Comparison of ENCODE assay signal across 21 mouse cellular contexts in the genomic region with DNA sequence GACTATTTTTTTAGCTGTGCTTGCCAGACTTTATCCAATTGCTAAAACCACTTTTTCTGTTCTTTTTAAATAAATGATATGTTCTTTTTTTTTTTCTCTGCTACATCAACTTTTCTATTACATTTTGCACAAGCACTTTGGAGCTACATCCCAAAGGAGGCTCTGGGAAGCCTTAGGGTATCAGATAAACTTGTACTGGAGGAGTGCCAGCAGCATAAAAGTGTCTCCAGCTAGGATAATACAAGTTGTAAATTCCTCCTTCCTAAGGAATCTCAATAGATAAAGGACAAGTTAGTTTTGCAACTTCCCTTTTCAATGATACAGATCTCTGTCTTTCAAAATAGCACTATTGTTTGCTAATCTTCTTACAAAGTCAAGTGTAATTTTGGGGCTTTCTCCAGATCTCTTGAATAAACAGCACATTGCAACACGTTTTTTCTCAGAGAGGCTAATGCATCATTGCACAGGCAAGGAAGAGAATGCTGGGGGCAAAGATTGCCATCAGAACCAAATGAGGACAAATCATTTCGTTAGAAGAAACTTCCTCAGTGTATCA. TPM values are rescaled to one million over a fixed set of nuclear protein-coding genes. Genes with fewer than 3 reads are reported as not detected.
DNase-seq lines count a peak whose midpoint lies in the region; ATAC-seq and TF ChIP-seq lines count a peak whose summit lies in the region.
"Had no signal": no experiment of that assay in that cellular context is flagged by ENCODE, and none has a peak within 500 bp of the region (broad histone marks: within the 10 kb centered on the region; RNA-seq: fewer than 3 reads in every experiment).

No protein-coding gene starts in this region.

- no peak overlapping the region for H3K4me3 ChIP-seq in lung, postnatal 0 days (ENCODE audit: low read depth, low read length)
- H3K4me3 ChIP-seq: gastrocnemius, adult 2 months; heart, embryonic 13.5 days; midbrain, embryonic 13.5 days; neural tube, embryonic 12.5 days had no signal

- no peak for TF ChIP-seq CTCF in lung, postnatal 0 days (IDR thresholded peaks at IDR 0.05)

- no peaks in the 10 kb centered on the region for H3K36me3 ChIP-seq in lung, postnatal 0 days (ENCODE audit: insufficient read depth, low read length)
- H3K36me3 ChIP-seq: heart, embryonic 13.5 days; midbrain, embryonic 13.5 days; neural tube, embryonic 12.5 days had no signal

- ATAC-seq in lung, postnatal 0 days: no peak
- ATAC-seq in granulocyte monocyte progenitor cell, adult 5-6 weeks (replicated peaks; ENCODE audit: poor library complexity, severe bottlenecking): peak; percentile 86
- ATAC-seq in megakaryocyte progenitor cell, adult 5-6 weeks (replicated peaks; ENCODE audit: poor library complexity): peak; percentile 78
- ATAC-seq: forebrain, embryonic 14.5 days; hindbrain, postnatal 0 days; intestine, embryonic 16.5 days; midbrain, embryonic 13.5 days had no signal

- H3K27ac ChIP-seq in lung, postnatal 0 days (ENCODE audit: low read length): no peak overlapping the region
- H3K27ac ChIP-seq: gastrocnemius, adult 2 months; heart, embryonic 13.5 days; hindbrain, postnatal 0 days; midbrain, embryonic 13.5 days; neural tube, embryonic 12.5 days; stomach, postnatal 0 days had no signal

- TF ChIP-seq EP300 in lung, postnatal 0 days (IDR thresholded peaks at IDR 0.05): peak; percentile 67

- H3K4me2 ChIP-seq in lung, postnatal 0 days (replicated peaks; ENCODE audit: low read depth, low read length): no peak overlapping the region
- H3K4me2 ChIP-seq: heart, embryonic 13.5 days; midbrain, embryonic 13.5 days; neural tube, embryonic 12.5 days had no signal

- WGBS in lung, postnatal 0 days: 7% methylated on average over 2 of the region's 2 CpGs

- H3K9me3 ChIP-seq in lung, postnatal 0 days (ENCODE audit: low read length): no peaks in the 10 kb centered on the region
- H3K9me3 ChIP-seq: heart, embryonic 13.5 days; midbrain, embryonic 13.5 days; neural tube, embryonic 12.5 days had no signal

- no peak overlapping the region for H3K9ac ChIP-seq in lung, postnatal 0 days (replicated peaks; ENCODE audit: low read depth)
- H3K9ac ChIP-seq: heart, embryonic 13.5 days; midbrain, embryonic 13.5 days; neural tube, embryonic 12.5 days had no signal

- no peaks in the 10 kb centered on the region for H3K4me1 ChIP-seq in lung, postnatal 0 days (ENCODE audit: insufficient read depth, low read depth, low read length)
- H3K4me1 ChIP-seq: heart, embryonic 13.5 days; midbrain, embryonic 13.5 days; neural tube, embryonic 12.5 days had no signal

- DNase-seq in lung, postnatal 0 days (ENCODE audit: low spot score): peak; percentile 45
- no peak for DNase-seq in lung, postnatal 4 days
- DNase-seq in adipocyte (ENCODE audit: low spot score): peak; percentile 14
- DNase-seq in embryo, embryonic 11 days: no peak
- DNase-seq in heart, adult 9 months (ENCODE audit: low spot score in 2 of 2): no peak
- DNase-seq: adrenal gland, postnatal 14 days; cerebellum, adult 8-10 months; cerebellum, postnatal 36 days; gastrocnemius, adult 2 months; heart, postnatal 14 days; right cerebral cortex, postnatal 14 days; thymus, postnatal 14 days had no signal

- no peaks in the 10 kb centered on the region for H3K27me3 ChIP-seq in lung, postnatal 0 days (replicated peaks; ENCODE audit: insufficient read depth, low read length)
- H3K27me3 ChIP-seq: heart, embryonic 13.5 days; midbrain, embryonic 13.5 days; neural tube, embryonic 12.5 days had no signal

RNA-seq across cellular contexts. Expression of gene Hgf, which starts 11.7 kb away (rescaled TPM):
- polyA plus RNA-seq in lung, postnatal 0 days (2015; fragmentation: Nextera tagmentation; extraction: Ambion mirVana): 2.1 and 3.2 TPM in 2 replicates
- total RNA-seq in granulocyte monocyte progenitor cell, adult 5-6 weeks (2014; fragmentation: Nextera tagmentation): 9.3 and 12.9 TPM in 2 replicates
- 12.9 and 13.4 TPM in 2 replicates for total RNA-seq in granulocyte monocyte progenitor cell, adult 5-6 weeks (2017)
- 10.5 and 12.0 TPM in 2 replicates for total RNA-seq in megakaryocyte progenitor cell, adult 5-6 weeks (2015)
- 11.1 and 11.2 TPM in 2 replicates for total RNA-seq in megakaryocyte progenitor cell, adult 5-6 weeks (2017)

Comparison
In these comparisons a context has a peak if more than half of its experiments do, and no peak if none do; other contexts are left out.
1. DNase-seq: peak in lung, postnatal 0 days (single experiment) and adipocyte (single experiment); none in lung, postnatal 4 days (0 of 2), embryo, embryonic 11 days (single experiment) and heart, adult 9 months (0 of 2).